8 mouse cellular contexts compared by ENCODE assay signal in genomic region chr7:110296889-110297603, GRCm38 (mm10).
DNase-seq lines count a peak whose midpoint lies in the region; ATAC-seq and TF ChIP-seq lines count a peak whose summit lies in the region.

No protein-coding gene starts in this region.

- WGBS in hindbrain, embryonic 13.5 days = 32% methylated on average over 17 of the region's 17 CpGs
- 17% methylated on average over 17 of the region's 17 CpGs for WGBS in limb, embryonic 14.5 days
- WGBS in thymus, adult 2 months = 90% methylated on average over 17 of the region's 17 CpGs

- H3K36me3 ChIP-seq in hindbrain, embryonic 13.5 days = no peaks in the 10 kb centered on the region
- H3K36me3 ChIP-seq in limb, embryonic 14.5 days (ENCODE audit: control insufficient read depth, insufficient read depth, low read length) = no peaks in the 10 kb centered on the region
- H3K36me3 ChIP-seq in myocyte (ENCODE audit: control insufficient read depth, insufficient read depth) = no peaks in the 10 kb centered on the region
- no peaks in the 10 kb centered on the region for H3K36me3 ChIP-seq in thymus, adult 2 months (ENCODE audit: control insufficient read depth, insufficient read depth, low read length)

- H3K79me2 ChIP-seq in myocyte (ENCODE audit: control insufficient read depth, insufficient read depth) = no peaks in the 10 kb centered on the region

- no peak for ATAC-seq in hindbrain, embryonic 13.5 days (ENCODE audit: low FRiP score)
- peak; percentile 93 for ATAC-seq in limb, embryonic 14.5 days (ENCODE audit: low FRiP score, low read depth)

- no peaks in the 10 kb centered on the region for H3K27me3 ChIP-seq in hindbrain, embryonic 13.5 days
- no peaks in the 10 kb centered on the region for H3K27me3 ChIP-seq in limb, embryonic 14.5 days (ENCODE audit: control insufficient read depth, insufficient read depth, low read length)
- no peaks in the 10 kb centered on the region for H3K27me3 ChIP-seq in myocyte (ENCODE audit: control insufficient read depth, insufficient read depth, insufficient read length)
- no peaks in the 10 kb centered on the region for H3K27me3 ChIP-seq in thymus, adult 2 months (ENCODE audit: control insufficient read depth, insufficient read depth, low read length)

- no peak overlapping the region for H3K9ac ChIP-seq in hindbrain, embryonic 13.5 days
- peak overlapping the region; percentile 34 for H3K9ac ChIP-seq in limb, embryonic 14.5 days (ENCODE audit: low read depth, low read length, severe bottlenecking)

- H3K9me3 ChIP-seq in hindbrain, embryonic 13.5 days = 0 out of 2 replicates have a peak, but pooled peaks cover 8% of the 10 kb centered on the region
- H3K9me3 ChIP-seq in limb, embryonic 14.5 days (ENCODE audit: control insufficient read depth, low read length) = peaks cover 6% of the 10 kb centered on the region; the same call in 1 of the 2 replicates

- H3K27ac ChIP-seq in gastrocnemius, adult 2 months = peak overlapping the region; percentile 83
- H3K27ac ChIP-seq in hindbrain, embryonic 13.5 days = peak overlapping the region; percentile 48; the same call in 1 of the 2 replicates
- peak overlapping the region; percentile 83 for H3K27ac ChIP-seq in limb, embryonic 14.5 days (replicated peaks; ENCODE audit: low read depth, low read length)
- H3K27ac ChIP-seq in thymus, adult 2 months (ENCODE audit: control insufficient read depth, insufficient read depth, low read length) = no peak overlapping the region

- intact Hi-C loops in gastrocnemius, adult 2 months (cut with DNase I) = no loop called here

- TF ChIP-seq CTCF in brain, embryonic 14.5 days (IDR thresholded peaks at IDR 0.05; ENCODE audit: borderline replicate concordance, extremely low read depth, insufficient read depth, insufficient read length) = no peak
- no peak for TF ChIP-seq CTCF in gastrocnemius, adult 2 months (IDR thresholded peaks at IDR 0.05)
- no peak for TF ChIP-seq CTCF in thymus, adult 2 months (IDR thresholded peaks at IDR 0.05; ENCODE audit: borderline replicate concordance, control insufficient read depth, extremely low read depth, insufficient read depth, low read length, poor library complexity)

- DNase-seq in brain, embryonic 14.5 days (ENCODE audit: low read depth) = peak; percentile 35
- peak; percentile 92 for DNase-seq in gastrocnemius, adult 2 months
- peak; percentile 79 for DNase-seq in limb, embryonic 14.5 days (ENCODE audit: low spot score)
- no peak for DNase-seq in cerebellum, postnatal 4 days (ENCODE audit: low spot score in 2 of 2)
- DNase-seq in right cerebral cortex, adult 18-20 months = no peak
- DNase-seq in thymus, adult 2 months = no peak

- TF ChIP-seq POLR2A in brain, embryonic 14.5 days (IDR thresholded peaks at IDR 0.05; ENCODE audit: borderline replicate concordance, extremely low read depth, insufficient read depth, insufficient read length, poor library complexity, severe bottlenecking) = no peak
- no peak for TF ChIP-seq POLR2A in limb, embryonic 14.5 days (IDR thresholded peaks at IDR 0.05; ENCODE audit: borderline replicate concordance, extremely low read depth, insufficient read depth, insufficient read length)
- peak; percentile 35 for TF ChIP-seq POLR2A in myocyte (IDR thresholded peaks at IDR 0.05; ENCODE audit: insufficient read length, low read depth)
- TF ChIP-seq POLR2A in thymus, adult 2 months (IDR thresholded peaks at IDR 0.05; ENCODE audit: control insufficient read depth, extremely low read depth, insufficient read depth, low read length, poor library complexity) = no peak

- H3K4me1 ChIP-seq in hindbrain, embryonic 13.5 days (replicated peaks) = peaks cover 12% of the 10 kb centered on the region
- peaks cover 17% of the 10 kb centered on the region for H3K4me1 ChIP-seq in limb, embryonic 14.5 days (ENCODE audit: control insufficient read depth, insufficient read depth, low read length)
- H3K4me1 ChIP-seq in thymus, adult 2 months (replicated peaks; ENCODE audit: control insufficient read depth, insufficient read depth, low read length) = no peaks in the 10 kb centered on the region

- H3ac ChIP-seq in myocyte (ENCODE audit: control insufficient read depth, insufficient read length) = no peak overlapping the region

- H3K4me3 ChIP-seq in gastrocnemius, adult 2 months = peak overlapping the region; percentile 15; the same call in 1 of the 2 replicates
- no peak overlapping the region for H3K4me3 ChIP-seq in hindbrain, embryonic 13.5 days
- no peak overlapping the region for H3K4me3 ChIP-seq in limb, embryonic 14.5 days (replicated peaks; ENCODE audit: low read length)
- no peak overlapping the region for H3K4me3 ChIP-seq in myocyte
- no peak overlapping the region for H3K4me3 ChIP-seq in thymus, adult 2 months (ENCODE audit: control insufficient read depth, insufficient read depth, low read length)

- H3K4me2 ChIP-seq in hindbrain, embryonic 13.5 days = no peak overlapping the region
- H3K4me2 ChIP-seq in limb, embryonic 14.5 days (replicated peaks; ENCODE audit: low read depth, low read length, severe bottlenecking) = peak overlapping the region; percentile 26; the same call in 1 of the 2 replicates
- H3K4me2 ChIP-seq in myocyte (ENCODE audit: low read depth) = peak overlapping the region; percentile 64

TF ChIP-seq in myocyte, 11 proteins besides CTCF, POLR2A, EP300 and RAD21:
- TF ChIP-seq TCF12 (IDR thresholded peaks at IDR 0.05; ENCODE audit: insufficient read depth, poor library complexity, severe bottlenecking) (peak; percentile 26), CEBPB (IDR thresholded peaks at IDR 0.05; ENCODE audit: insufficient read depth, poor library complexity, severe bottlenecking) (no peak), TCF3 (IDR thresholded peaks at IDR 0.05; ENCODE audit: insufficient read length, low read depth) (no peak), REST (IDR thresholded peaks at IDR 0.05; ENCODE audit: insufficient read depth, insufficient read length) (no peak), USF1 (IDR thresholded peaks at IDR 0.05; ENCODE audit: low read depth) (no peak), MYOD1 (IDR thresholded peaks at IDR 0.05; ENCODE audit: control insufficient read depth in 1 of 3, insufficient read length in 2 of 3, low read depth in 2 of 3) (peak in 2 of 3 experiments; percentile 72 to 91), POLR2AphosphoS2 (IDR thresholded peaks at IDR 0.05; ENCODE audit: insufficient read length, low read depth) (no peak), MAX (IDR thresholded peaks at IDR 0.05; ENCODE audit: low read depth) (no peak), E2F4 (IDR thresholded peaks at IDR 0.05; ENCODE audit: insufficient read depth) (no peak), MYOG (IDR thresholded peaks at IDR 0.05; ENCODE audit: control insufficient read depth in 1 of 3, insufficient read depth in 1 of 3, insufficient read length in 2 of 3, low read depth in 2 of 3) (peak; percentile 61 to 97 (median 66)), SRF (IDR thresholded peaks at IDR 0.05; ENCODE audit: control insufficient read depth, insufficient read length, low read depth) (no peak)

Comparison
In these comparisons a context has a peak if more than half of its experiments do, and no peak if none do; other contexts are left out.
1. DNase-seq: peak in brain, embryonic 14.5 days (single experiment), gastrocnemius, adult 2 months (single experiment) and limb, embryonic 14.5 days (single experiment); none in cerebellum, postnatal 4 days (0 of 2), right cerebral cortex, adult 18-20 months (single experiment) and thymus, adult 2 months (single experiment).